Mouse (Mus musculus) megakaryocyte, embryonic 14.5 days (primary cell): Measurements from ENCODE around the gene Syne4. TPM values are rescaled to one million over a fixed set of nuclear protein-coding genes. Genes with fewer than 3 reads are reported as not detected.
A peak's percentile ranks its signal among the peaks of the same experiment; 100 is the strongest.

ENCODE experiments used
- H3K27me3 ChIP-seq: replicated peaks from 2 replicates; pipeline ENCODE3; 2012; ENCODE audit warnings: inconsistent platforms
- H3K36me3 ChIP-seq: replicated peaks from 2 replicates; pipeline ENCODE3; 2012; ENCODE audit warnings: low read length, inconsistent platforms, mixed read lengths
- H3K4me1 ChIP-seq: 2 replicates; pipeline ENCODE4 v1.6.1; 2012; ENCODE audit warnings: inconsistent platforms
- H3K4me3 ChIP-seq: replicated peaks from 2 replicates; pipeline ENCODE3; 2012; ENCODE audit warnings: moderate library complexity, mild to moderate bottlenecking, inconsistent platforms
- H3K9me3 ChIP-seq: 2 replicates; pipeline ENCODE4 v1.6.1; 2012; ENCODE audit warnings: inconsistent platforms
- FLI1 ChIP-seq: IDR thresholded peaks from 2 replicates; pipeline ENCODE4 v1.6.1; 2012; ENCODE audit warnings: low read length, inconsistent platforms, mixed read lengths
- GATA1 ChIP-seq: IDR thresholded peaks from 3 replicates; pipeline ENCODE4 v1.6.1; 2012; ENCODE audit warnings: mixed read lengths, low read length, inconsistent platforms, borderline replicate concordance
- polyA plus RNA-seq: library from polyadenylated mRNA; stranded (reverse); fragments of >175 nt; gene quantifications from 2 replicates; pipeline ENCODE4 v1.2.3, GENCODE M21; 2012; ENCODE audit warnings: low replicate concordance; ENCODE audit not compliant: insufficient read depth

The Syne4 gene
- polyA plus RNA-seq, 1 experiment: 2.6 TPM

- peaks cover 23% of the 10 kb centered on the region for H3K27me3 ChIP-seq
- TF ChIP-seq FLI1: no peak
- no peaks in the 10 kb centered on the region for H3K36me3 ChIP-seq
- H3K4me1 ChIP-seq: peaks cover 28% of the 10 kb centered on the region
- peaks cover 10% of the 10 kb centered on the region for H3K9me3 ChIP-seq
- H3K4me3 ChIP-seq: peak overlapping the region; percentile 53
These were observed 10.8 kb downstream of the Syne4 start for GRCm38 (mm10) chr7:30325364-30325763.

GRCm38 (mm10) chr7:30326427-30326826 is 11.8 kb downstream of the Syne4 start:
- Histone ChIP-seq H3K4me1 (peaks cover 19% of the 10 kb centered on the region), H3K4me3 (no peak overlapping the region), H3K36me3 (no peaks in the 10 kb centered on the region), H3K27me3 (peaks cover 28% of the 10 kb centered on the region), H3K9me3 (peaks cover 10% of the 10 kb centered on the region)
- TF ChIP-seq GATA1: no peak

DNA sequence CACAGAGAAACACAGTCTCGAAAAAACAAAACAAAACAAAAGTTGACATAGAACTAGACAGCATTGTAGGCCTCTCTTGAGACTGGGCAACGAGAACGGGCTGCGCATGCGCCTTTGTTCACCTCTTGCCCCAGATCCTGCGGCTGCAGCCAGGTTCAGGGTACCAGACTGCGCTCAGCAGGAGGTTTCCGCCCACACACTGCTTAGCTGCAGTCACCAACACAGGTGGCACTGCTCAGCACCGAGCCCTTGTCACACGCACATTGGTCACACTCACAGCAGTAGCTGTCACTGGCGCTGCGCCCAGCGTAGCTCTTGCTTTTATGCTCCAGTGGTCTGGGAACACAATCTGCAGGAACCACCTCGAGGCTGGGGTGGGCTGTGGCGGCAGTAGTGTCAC is 12.5 kb downstream of the Syne4 start:
- H3K4me1 ChIP-seq: peaks cover 22% of the 10 kb centered on the region
- TF ChIP-seq FLI1: no peak
- TF ChIP-seq GATA1: no peak
- peaks cover 32% of the 10 kb centered on the region for H3K27me3 ChIP-seq
- peak overlapping the region; percentile 38 for H3K4me3 ChIP-seq
- H3K36me3 ChIP-seq: no peaks in the 10 kb centered on the region
- H3K9me3 ChIP-seq: peaks cover 10% of the 10 kb centered on the region

- H3K9me3 ChIP-seq: peaks cover 10% of the 10 kb centered on the region
- no peak overlapping the region for H3K4me3 ChIP-seq
- H3K27me3 ChIP-seq: peaks cover 38% of the 10 kb centered on the region
- no peaks in the 10 kb centered on the region for H3K36me3 ChIP-seq
- no peak for TF ChIP-seq GATA1
- TF ChIP-seq FLI1: no peak
- H3K4me1 ChIP-seq: peaks cover 25% of the 10 kb centered on the region
These were observed 13.8 kb downstream of the Syne4 start for GRCm38 (mm10) chr7:30328379-30328778.

GRCm38 (mm10) chr7:30331887-30332286 is 17.3 kb downstream of the Syne4 start:
- Histone ChIP-seq H3K36me3 (no peaks in the 10 kb centered on the region), H3K27me3 (peaks cover 68% of the 10 kb centered on the region), H3K4me1 (peaks cover 45% of the 10 kb centered on the region), H3K9me3 (peaks cover 4% of the 10 kb centered on the region), H3K4me3 (peak overlapping the region; percentile 67)
- TF ChIP-seq GATA1 (no peak), FLI1 (no peak)

DNA sequence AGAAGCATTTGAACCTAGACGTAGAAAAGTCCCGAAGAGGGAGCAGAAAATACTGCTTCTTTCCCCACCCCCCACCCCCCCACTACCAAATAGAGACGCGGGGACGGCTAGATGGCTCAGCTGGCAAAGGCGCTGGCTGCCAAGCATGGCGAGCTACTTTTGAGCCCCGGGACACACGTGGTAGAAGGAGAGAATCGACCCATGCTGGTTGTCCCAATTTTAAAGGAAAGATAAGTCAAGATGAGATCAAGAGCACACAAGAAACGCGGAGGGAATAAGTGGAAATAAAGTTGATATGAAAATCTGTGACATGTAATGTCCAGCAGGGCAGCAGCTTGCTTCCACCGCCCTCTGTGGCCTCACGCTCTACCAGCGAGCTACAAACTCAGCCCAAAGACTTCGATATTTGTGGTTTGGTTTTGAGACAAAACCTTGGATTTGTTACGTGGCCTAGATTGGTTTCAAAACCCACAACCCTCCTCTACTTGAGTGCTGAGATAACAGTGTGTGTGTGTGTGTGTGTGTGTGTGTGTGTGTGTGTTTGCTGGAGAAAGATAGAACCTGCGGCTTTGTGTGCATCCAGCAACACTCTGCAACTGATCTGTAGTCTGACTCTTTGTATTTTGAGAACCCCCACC is 18.1 kb downstream of the Syne4 start:
- no peak overlapping the region for H3K4me3 ChIP-seq
- H3K9me3 ChIP-seq: peaks cover 4% of the 10 kb centered on the region
- H3K36me3 ChIP-seq: no peaks in the 10 kb centered on the region
- peaks cover 64% of the 10 kb centered on the region for H3K27me3 ChIP-seq
- peaks cover 41% of the 10 kb centered on the region for H3K4me1 ChIP-seq
- no peak for TF ChIP-seq GATA1
- no peak for TF ChIP-seq FLI1

- Histone ChIP-seq H3K4me3 (peak overlapping the region; percentile 70), H3K36me3 (no peaks in the 10 kb centered on the region), H3K4me1 (peaks cover 41% of the 10 kb centered on the region), H3K27me3 (peaks cover 63% of the 10 kb centered on the region), H3K9me3 (peaks cover 4% of the 10 kb centered on the region)
- no peak for TF ChIP-seq FLI1
- TF ChIP-seq GATA1: no peak
These were observed 18.8 kb downstream of the Syne4 start for GRCm38 (mm10) chr7:30333436-30333835.

DNA sequence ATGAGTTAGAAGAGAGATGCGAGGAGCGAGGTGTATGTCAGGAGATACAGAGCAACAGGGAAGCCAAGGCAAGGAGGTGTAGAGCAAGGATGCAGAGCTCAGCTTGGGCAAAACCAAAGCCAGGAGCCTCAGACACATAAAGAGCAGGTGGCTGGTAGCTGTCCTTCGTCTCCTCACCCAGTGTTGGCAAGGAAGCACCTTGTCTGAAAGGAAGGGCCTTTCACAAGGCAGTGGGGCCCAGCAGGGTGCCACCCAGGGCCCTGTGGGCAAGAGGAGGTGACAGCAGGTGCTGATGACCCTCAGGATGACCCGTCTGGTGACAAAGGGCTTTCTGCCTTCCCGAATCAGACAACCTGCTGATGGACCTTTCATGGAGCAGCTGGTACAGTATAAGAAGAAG is 20.0 kb downstream of the Syne4 start:
- Histone ChIP-seq H3K27me3 (peaks cover 68% of the 10 kb centered on the region), H3K36me3 (no peaks in the 10 kb centered on the region), H3K4me1 (peaks cover 41% of the 10 kb centered on the region), H3K9me3 (no peaks in the 10 kb centered on the region), H3K4me3 (no peak overlapping the region)
- TF ChIP-seq GATA1: no peak
- TF ChIP-seq FLI1: no peak

DNA sequence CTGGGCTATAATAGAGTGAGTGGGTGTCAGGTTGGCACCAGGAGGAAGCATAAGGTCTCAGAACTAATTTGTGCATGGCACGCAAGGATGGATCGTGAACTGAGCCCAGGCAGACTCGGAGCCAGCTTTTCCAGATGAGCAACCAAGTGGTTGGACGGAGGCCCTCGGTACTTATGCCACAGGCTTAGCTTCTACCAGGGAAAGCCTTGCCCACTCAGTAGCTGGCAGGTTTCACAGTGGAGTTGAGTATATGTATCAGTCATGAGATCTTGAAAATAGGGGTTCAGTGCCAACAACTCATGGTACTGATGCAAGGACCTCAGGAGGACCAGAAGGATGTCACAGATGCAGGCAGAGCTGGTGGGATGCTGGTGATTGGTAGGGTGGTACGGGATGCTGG is 21.1 kb downstream of the Syne4 start:
- Histone ChIP-seq H3K4me3 (no peak overlapping the region), H3K36me3 (no peaks in the 10 kb centered on the region), H3K4me1 (peaks cover 41% of the 10 kb centered on the region), H3K27me3 (peaks cover 68% of the 10 kb centered on the region), H3K9me3 (no peaks in the 10 kb centered on the region)
- TF ChIP-seq FLI1 (no peak), GATA1 (no peak)

DNA sequence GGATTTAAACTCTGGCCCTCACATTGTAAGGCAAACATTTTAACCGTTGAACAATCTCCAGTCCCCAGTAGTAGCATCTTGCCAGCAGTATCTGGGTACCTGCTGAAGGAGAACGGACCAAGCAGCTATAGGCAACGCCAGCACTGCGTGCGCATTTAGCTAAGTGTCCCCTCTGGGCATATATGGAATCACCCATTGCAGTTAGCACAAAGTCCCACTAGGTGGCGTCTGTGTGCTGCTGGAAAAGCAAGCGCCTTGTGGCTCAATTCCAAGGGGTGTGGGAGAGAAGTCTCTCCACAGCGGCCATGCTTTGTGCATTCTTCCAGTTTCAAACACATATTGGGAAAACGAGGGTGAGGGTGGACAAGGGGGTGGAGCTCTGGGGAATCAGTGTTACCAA is 21.8 kb downstream of the Syne4 start:
- TF ChIP-seq GATA1: no peak
- no peak for TF ChIP-seq FLI1
- Histone ChIP-seq H3K36me3 (no peaks in the 10 kb centered on the region), H3K9me3 (no peaks in the 10 kb centered on the region), H3K4me1 (peaks cover 41% of the 10 kb centered on the region), H3K27me3 (peaks cover 68% of the 10 kb centered on the region), H3K4me3 (no peak overlapping the region)
